Mouse (Mus musculus): ENCODE results near the gene Abcc6. TPM values are rescaled to one million over a fixed set of nuclear protein-coding genes. Genes with fewer than 3 reads are reported as not detected.

Gene Abcc6
- polyA plus RNA-seq, 1 experiment from 2014 or later, result 0.15 TPM

GRCm38 (mm10) chr7:45921242-45921621, 108.9 kb downstream of the Abcc6 start, which contains the start of gene Emp3:
Gene Emp3 (minus strand): TSS chr7:45921404.
- 51% methylated on average over 9 of the region's 9 CpGs for WGBS
- peak within 1 kb of the TSS; percentile 7; the same call in 1 of the 2 replicates for H3K4me2 ChIP-seq (ENCODE audit: low read depth)
- no peak within 1 kb of the TSS for H3K27ac ChIP-seq (ENCODE audit: low read depth, low read length)
- DNase-seq (ENCODE audit: low spot score), result no peak
- H3K36me3 ChIP-seq (ENCODE audit: control insufficient read depth, insufficient read depth, low read length), result no peaks in the 10 kb centered on the region
- H3K9ac ChIP-seq (ENCODE audit: low read length), result no peak within 1 kb of the TSS; the same call in 1 of the 2 replicates
- ATAC-seq (ENCODE audit: insufficient read depth, low FRiP score, low TSS enrichment), result no peak
- H3K9me3 ChIP-seq (ENCODE audit: control insufficient read depth, low read length), result no peaks in the 10 kb centered on the region
- H3K27me3 ChIP-seq (ENCODE audit: control insufficient read depth, insufficient read depth, low read length), result no peaks in the 10 kb centered on the region
- no peak within 1 kb of the TSS for H3K4me3 ChIP-seq (ENCODE audit: low read depth, low read length)
- H3K4me1 ChIP-seq (ENCODE audit: control insufficient read depth, insufficient read depth, low read length), result peaks cover 12% of the 10 kb centered on the region

GRCm38 (mm10) chr7:45920583-45921241, 109.4 kb downstream of the Abcc6 start:
- DNase-seq (ENCODE audit: low spot score), result no peak
- 52% methylated on average over 9 of the region's 9 CpGs for WGBS
- Histone ChIP-seq H3K4me2 (ENCODE audit: low read depth) (peak overlapping the region; percentile 7; the same call in 1 of the 2 replicates), H3K27ac (ENCODE audit: low read depth, low read length) (no peak overlapping the region), H3K27me3 (ENCODE audit: control insufficient read depth, insufficient read depth, low read length) (no peaks in the 10 kb centered on the region), H3K4me1 (ENCODE audit: control insufficient read depth, insufficient read depth, low read length) (peaks cover 16% of the 10 kb centered on the region), H3K36me3 (ENCODE audit: control insufficient read depth, insufficient read depth, low read length) (no peaks in the 10 kb centered on the region), H3K9ac (ENCODE audit: low read length) (no peak overlapping the region; the same call in 1 of the 2 replicates), H3K9me3 (ENCODE audit: control insufficient read depth, low read length) (no peaks in the 10 kb centered on the region), H3K4me3 (ENCODE audit: low read depth, low read length) (no peak overlapping the region)
- ATAC-seq (ENCODE audit: insufficient read depth, low FRiP score, low TSS enrichment), result no peak

- H3K4me2 ChIP-seq (ENCODE audit: low read depth), result no peak overlapping the region
- no peaks in the 10 kb centered on the region for H3K36me3 ChIP-seq (ENCODE audit: control insufficient read depth, insufficient read depth, low read length)
- H3K27ac ChIP-seq (ENCODE audit: low read depth, low read length), result no peak overlapping the region
- no peaks in the 10 kb centered on the region for H3K9me3 ChIP-seq (ENCODE audit: control insufficient read depth, low read length)
- no peak overlapping the region for H3K4me3 ChIP-seq (ENCODE audit: low read depth, low read length)
- DNase-seq (ENCODE audit: low spot score), result no peak
- no peaks in the 10 kb centered on the region for H3K27me3 ChIP-seq (ENCODE audit: control insufficient read depth, insufficient read depth, low read length)
- peaks cover 16% of the 10 kb centered on the region for H3K4me1 ChIP-seq (ENCODE audit: control insufficient read depth, insufficient read depth, low read length)
- H3K9ac ChIP-seq (ENCODE audit: low read length), result no peak overlapping the region
- no peak for ATAC-seq (ENCODE audit: insufficient read depth, low FRiP score, low TSS enrichment)
- WGBS, result 82% methylated on average over 4 of the region's 4 CpGs
Measured at GRCm38 (mm10) chr7:45919761-45920160, 110.3 kb downstream of the Abcc6 start.

- ATAC-seq (ENCODE audit: insufficient read depth, low FRiP score, low TSS enrichment), result no peak
- WGBS, result 71% methylated on average over 14 of the region's 14 CpGs
- H3K36me3 ChIP-seq (ENCODE audit: control insufficient read depth, insufficient read depth, low read length), result no peaks in the 10 kb centered on the region
- H3K9ac ChIP-seq (ENCODE audit: low read length), result no peak overlapping the region
- no peak for DNase-seq (ENCODE audit: low spot score)
- H3K4me1 ChIP-seq (ENCODE audit: control insufficient read depth, insufficient read depth, low read length), result peaks cover 16% of the 10 kb centered on the region
- no peaks in the 10 kb centered on the region for H3K9me3 ChIP-seq (ENCODE audit: control insufficient read depth, low read length)
- H3K27me3 ChIP-seq (ENCODE audit: control insufficient read depth, insufficient read depth, low read length), result no peaks in the 10 kb centered on the region
- no peak overlapping the region for H3K4me2 ChIP-seq (ENCODE audit: low read depth)
- H3K4me3 ChIP-seq (ENCODE audit: low read depth, low read length), result no peak overlapping the region
- no peak overlapping the region for H3K27ac ChIP-seq (ENCODE audit: low read depth, low read length)
Measured at GRCm38 (mm10) chr7:45919083-45919671, 110.9 kb downstream of the Abcc6 start.

- Histone ChIP-seq H3K36me3 (ENCODE audit: control insufficient read depth, insufficient read depth, low read length) (no peaks in the 10 kb centered on the region), H3K9ac (ENCODE audit: low read length) (no peak overlapping the region), H3K27me3 (ENCODE audit: control insufficient read depth, insufficient read depth, low read length) (no peaks in the 10 kb centered on the region), H3K4me3 (ENCODE audit: low read depth, low read length) (no peak overlapping the region), H3K4me1 (ENCODE audit: control insufficient read depth, insufficient read depth, low read length) (peaks cover 16% of the 10 kb centered on the region), H3K27ac (ENCODE audit: low read depth, low read length) (no peak overlapping the region), H3K9me3 (ENCODE audit: control insufficient read depth, low read length) (no peaks in the 10 kb centered on the region), H3K4me2 (ENCODE audit: low read depth) (no peak overlapping the region)
- no peak for DNase-seq (ENCODE audit: low spot score)
- no peak for ATAC-seq (ENCODE audit: insufficient read depth, low FRiP score, low TSS enrichment)
- 88% methylated on average over 15 of the region's 15 CpGs for WGBS
Measured at GRCm38 (mm10) chr7:45917926-45918325, 112.2 kb downstream of the Abcc6 start.

Other genes starting within 250 kb of the Abcc6 start
- gene Lmtk3, start 246.6 kb downstream of the Abcc6 start, polyA plus RNA-seq (2014; fragmentation: Nextera tagmentation; extraction: Ambion mirVana), result 3.8 and 4.3 TPM in 2 replicates
- 1.1 and 1.8 TPM in 2 replicates for gene Sult2b1, start 245.6 kb downstream of the Abcc6 start, polyA plus RNA-seq (2014; fragmentation: Nextera tagmentation; extraction: Ambion mirVana)
- 223 and 239 TPM in 2 replicates for gene Cyth2, start 215.7 kb downstream of the Abcc6 start, polyA plus RNA-seq (2014; fragmentation: Nextera tagmentation; extraction: Ambion mirVana)
- 0.88 and 1.4 TPM in 2 replicates for gene Kcnj14, start 205.5 kb downstream of the Abcc6 start, polyA plus RNA-seq (2014; fragmentation: Nextera tagmentation; extraction: Ambion mirVana)
- 69.8 and 76.5 TPM in 2 replicates for gene Grwd1, start 199.4 kb downstream of the Abcc6 start, polyA plus RNA-seq (2014; fragmentation: Nextera tagmentation; extraction: Ambion mirVana)
- 75.4 and 86.4 TPM in 2 replicates for gene Kdelr1, start 157.5 kb downstream of the Abcc6 start, polyA plus RNA-seq (2014; fragmentation: Nextera tagmentation; extraction: Ambion mirVana)
- gene Grin2d, start 151.9 kb downstream of the Abcc6 start, polyA plus RNA-seq (2014; fragmentation: Nextera tagmentation; extraction: Ambion mirVana), result 0.37 and 0.73 TPM in 2 replicates
- 0.59 and 0.82 TPM in 2 replicates for gene Syngr4, start 133.6 kb downstream of the Abcc6 start, polyA plus RNA-seq (2014; fragmentation: Nextera tagmentation; extraction: Ambion mirVana)
- gene Tmem143, start 133.4 kb downstream of the Abcc6 start, polyA plus RNA-seq (2014; fragmentation: Nextera tagmentation; extraction: Ambion mirVana), result 2.8 and 3.9 TPM in 2 replicates
- gene Emp3, start 108.9 kb downstream of the Abcc6 start, polyA plus RNA-seq (2014; fragmentation: Nextera tagmentation; extraction: Ambion mirVana), result 20.3 and 24.6 TPM in 2 replicates
- gene Ccdc114, start 106.2 kb downstream of the Abcc6 start, polyA plus RNA-seq (2014; fragmentation: Nextera tagmentation; extraction: Ambion mirVana), result 2.9 and 3.4 TPM in 2 replicates
- 18.0 and 19.2 TPM in 2 replicates for gene Nomo1, start 3.4 kb upstream of the Abcc6 start, polyA plus RNA-seq (2014; fragmentation: Nextera tagmentation; extraction: Ambion mirVana)
- gene Kcnj11, start 70.5 kb upstream of the Abcc6 start, polyA plus RNA-seq (2014; fragmentation: Nextera tagmentation; extraction: Ambion mirVana), result 0.31 and 0.69 TPM in 2 replicates
- gene Abcc8, start 149.7 kb upstream of the Abcc6 start, polyA plus RNA-seq (2014; fragmentation: Nextera tagmentation; extraction: Ambion mirVana), result 4.3 and 5.3 TPM in 2 replicates
- 2.8 and 3.1 TPM in 2 replicates for gene Ush1c, start 208.2 kb upstream of the Abcc6 start, polyA plus RNA-seq (2014; fragmentation: Nextera tagmentation; extraction: Ambion mirVana)
- gene Otog, start 210.7 kb upstream of the Abcc6 start, polyA plus RNA-seq (2014; fragmentation: Nextera tagmentation; extraction: Ambion mirVana), result 0.12 TPM in 1 of 2 replicates, not detected in the other

Measured in neural tube, embryonic 11.5 days (tissue).